Mouse (Mus musculus) liver, postnatal 0 days (tissue): ENCODE measurements around the gene Adipoq.

Experiments used
- CTCF ChIP-seq: sonication (generic); IDR thresholded peaks from 2 replicates; pipeline ENCODE4 v1.5.1; 2016; ENCODE audit warnings: antibody characterized with exemption, low read depth
- EP300 ChIP-seq: IDR thresholded peaks from 2 replicates; pipeline ENCODE4 v1.6.1; 2016; ENCODE audit warnings: antibody characterized with exemption, low read depth, mild to moderate bottlenecking

- TF ChIP-seq CTCF (no peak), EP300 (no peak)
These were observed 35.2 kb downstream of the Adipoq start for GRCm38 (mm10) chr16:23181487-23181886.
